10 mouse cellular contexts compared by ENCODE assay signal in genomic region chrX:13039211-13039610, GRCm38 (mm10). TPM values are rescaled to one million over a fixed set of nuclear protein-coding genes. Genes with fewer than 3 reads are reported as not detected.
A peak's percentile ranks its signal among the peaks of the same experiment; 100 is the strongest.
DNase-seq lines count a peak whose midpoint lies in the region; ATAC-seq lines count a peak whose summit lies in the region.
"Had no signal": no experiment of that assay in that cellular context is flagged by ENCODE, and none has a peak within 500 bp of the region (broad histone marks: within the 10 kb centered on the region; RNA-seq: fewer than 3 reads in every experiment).

No protein-coding gene starts in this region.

- no peak overlapping the region for H3K27ac ChIP-seq in hindbrain, embryonic 16.5 days (ENCODE audit: low read depth, low read length)
- no peak overlapping the region for H3K27ac ChIP-seq in hindbrain, embryonic 12.5 days
- H3K27ac ChIP-seq: midbrain, embryonic 12.5 days had no signal

- intact Hi-C loops in left cerebral cortex, postnatal 4 days (cut with DNase I) = loop anchor here (10.0 kb wide), 1 partner anchor 84 kb away; no protein-coding TSS in a partner anchor

- DNase-seq in ZHBTc4 (ENCODE audit: low read depth, low spot score) = peak; percentile 35
- DNase-seq in frontal cortex, postnatal 14 days (ENCODE audit: low spot score in 2 of 2) = peak; percentile 5 to 7
- peak; percentile 71 for DNase-seq in left cerebral cortex, postnatal 4 days
- no peak for DNase-seq in lung, postnatal 10 days
- no peak for DNase-seq in urinary bladder, postnatal 4 days (ENCODE audit: low spot score in 2 of 2)

- no peaks in the 10 kb centered on the region for H3K27me3 ChIP-seq in hindbrain, embryonic 16.5 days (replicated peaks; ENCODE audit: control insufficient read depth, insufficient read depth, low read length)
- peaks cover 15% of the 10 kb centered on the region for H3K27me3 ChIP-seq in hindbrain, embryonic 12.5 days

- H3K4me3 ChIP-seq in hindbrain, embryonic 16.5 days (ENCODE audit: low read length) = no peak overlapping the region
- no peak overlapping the region for H3K4me3 ChIP-seq in hindbrain, embryonic 12.5 days
- H3K4me3 ChIP-seq: erythroblast, embryonic 14.5 days; midbrain, embryonic 12.5 days had no signal

- ATAC-seq in hindbrain, embryonic 16.5 days = peak; percentile 60
- no peak for ATAC-seq in hindbrain, embryonic 12.5 days (ENCODE audit: low FRiP score)
- ATAC-seq in granulocyte monocyte progenitor cell, adult 5-6 weeks (replicated peaks; ENCODE audit: poor library complexity, severe bottlenecking) = no peak

- WGBS in hindbrain, embryonic 16.5 days = 25% methylated on average over 3 of the region's 3 CpGs
- WGBS in hindbrain, embryonic 12.5 days = 53% methylated on average over 3 of the region's 3 CpGs

- H3K4me1 ChIP-seq in hindbrain, embryonic 16.5 days (ENCODE audit: control insufficient read depth, insufficient read depth, low read depth, low read length) = no peaks in the 10 kb centered on the region
- no peaks in the 10 kb centered on the region for H3K4me1 ChIP-seq in hindbrain, embryonic 12.5 days
- H3K4me1 ChIP-seq: midbrain, embryonic 12.5 days had no signal

- H3K9ac ChIP-seq in hindbrain, embryonic 16.5 days (ENCODE audit: low read depth, low read length) = no peak overlapping the region
- no peak overlapping the region for H3K9ac ChIP-seq in hindbrain, embryonic 12.5 days
- H3K9ac ChIP-seq: midbrain, embryonic 12.5 days had no signal

- no peaks in the 10 kb centered on the region for H3K36me3 ChIP-seq in hindbrain, embryonic 16.5 days (ENCODE audit: control insufficient read depth, insufficient read depth, low read length)
- no peaks in the 10 kb centered on the region for H3K36me3 ChIP-seq in hindbrain, embryonic 12.5 days
- H3K36me3 ChIP-seq: midbrain, embryonic 12.5 days had no signal

- H3K9me3 ChIP-seq in hindbrain, embryonic 16.5 days (ENCODE audit: control insufficient read depth, low read length) = no peaks in the 10 kb centered on the region
- H3K9me3 ChIP-seq in hindbrain, embryonic 12.5 days (replicated peaks) = no peaks in the 10 kb centered on the region
- H3K9me3 ChIP-seq: midbrain, embryonic 12.5 days had no signal

- no peak overlapping the region for H3K4me2 ChIP-seq in hindbrain, embryonic 16.5 days (ENCODE audit: low read length)
- no peak overlapping the region for H3K4me2 ChIP-seq in hindbrain, embryonic 12.5 days (replicated peaks)
- H3K4me2 ChIP-seq: midbrain, embryonic 12.5 days had no signal

RNA-seq across cellular contexts. Expression of gene Usp9x, which starts 32.1 kb away (rescaled TPM):
- polyA plus RNA-seq in hindbrain, embryonic 16.5 days (2015; fragmentation: Nextera tagmentation; extraction: Ambion mirVana) = 22.9 and 29.8 TPM in 2 replicates
- polyA plus RNA-seq in hindbrain, embryonic 12.5 days (2016; fragmentation: Nextera tagmentation; extraction: Ambion mirVana) = 65.9 and 71.3 TPM in 2 replicates
- total RNA-seq in left cerebral cortex, postnatal 4 days (2021) = 100 to 1,000 TPM; 266 to 275 TPM
- total RNA-seq in granulocyte monocyte progenitor cell, adult 5-6 weeks (2014; fragmentation: Nextera tagmentation) = 80.5 and 97.7 TPM in 2 replicates
- total RNA-seq in granulocyte monocyte progenitor cell, adult 5-6 weeks (2017) = 136 and 146 TPM in 2 replicates

Comparison
In these comparisons a context has a peak if more than half of its experiments do, and no peak if none do; other contexts are left out.
1. DNase-seq: peak in ZHBTc4 (single experiment), frontal cortex, postnatal 14 days (2 of 2) and left cerebral cortex, postnatal 4 days (single experiment); none in lung, postnatal 10 days (single experiment) and urinary bladder, postnatal 4 days (0 of 2).